Mouse (Mus musculus): ENCODE measurements around the gene Nin.

GRCm38 (mm10) chr12:70111367-70112089 is 2.0 kb downstream of the Nin start:
- TF ChIP-seq CTCF (IDR thresholded peaks at IDR 0.05; ENCODE audit: extremely low read depth, insufficient read depth, insufficient read length, insufficient replicate concordance) (no peak), POLR2A (IDR thresholded peaks at IDR 0.05; ENCODE audit: low read depth, low read length) (peak; percentile 48)

Measured in spleen, adult 2 months (tissue).